Comparison of ENCODE assay signal across 1 mouse cellular context in genomic region chr8:104901746-104902145, GRCm38 (mm10).
TF ChIP-seq lines count a peak whose summit lies in the region.

No protein-coding gene starts in this region.

TF ChIP-seq in CH12.LX, 34 proteins besides CTCF, POLR2A, EP300 and RAD21:
- TF ChIP-seq SMC3 (IDR thresholded peaks at IDR 0.05; ENCODE audit: low read depth, low read length) (peak; percentile 70), GABPA (IDR thresholded peaks at IDR 0.05; ENCODE audit: insufficient replicate concordance, low read depth, low read length) (no peak)
